Mouse (Mus musculus) Patski (cell line): Measurements from ENCODE around the gene Clmp. TPM values are rescaled to one million over a fixed set of nuclear protein-coding genes. Genes with fewer than 3 reads are reported as not detected.
"Not testable (repeated sequence)": the region's sequence is repeated elsewhere in the genome, so short reads cannot be mapped to it uniquely, and the experiment has no call there.

Experiments
- ATAC-seq: fragments of 100-300 bp; one replicate; pipeline ENCODE4 v1.8.0; 2021
- CTCF ChIA-PET: fragments of 350-600 bp; sonication (Branson Sonifier 250); formaldehyde crosslinking; loops from one replicate; lab custom pipeline; 2022; ENCODE audit warnings: inconsistent platforms; lab: Charles Lee
- POLR2A ChIA-PET: fragments of 350-600 bp; sonication (Branson Sonifier 250); formaldehyde crosslinking; loops from one replicate; lab custom pipeline; 2022; ENCODE audit warnings: antibody characterized with exemption, inconsistent platforms; lab: Charles Lee
- DNase-seq: peaks from one replicate; pipeline ENCODE4 v3.0.0-alpha.2; 2011; ENCODE audit warnings: low read depth, low spot score
- H3K27me3 ChIP-seq: fragments of 371-371 bp; one replicate; pipeline ENCODE4 v1.5.1; 2021
- CTCF ChIP-seq: fragments of 100-300 bp; IDR thresholded peaks from one replicate; pipeline ENCODE4 v1.5.1; 2021
- in situ Hi-C: fragments of 300-500 bp; cut with MboI; formaldehyde crosslinking; loops from 3 replicates; pipeline ENCODE4 v1.11.1; 2018; ENCODE audit warnings: low pct_unique_long_range_greater_than_20kb, mixed read lengths
- polyA plus RNA-seq: library from polyadenylated mRNA; unstranded; gene quantifications from one replicate; pipeline ENCODE4 v1.2.3, GENCODE M21; 2021

The Clmp gene
- polyA plus RNA-seq, 1 experiment from 2014 or later: 0.06 TPM

GRCm38 (mm10) chr9:40767946-40768345, 82.2 kb downstream of the Clmp start:
- no peak for TF ChIP-seq CTCF

GRCm38 (mm10) chr9:40772246-40772645, 86.5 kb downstream of the Clmp start:
- in situ Hi-C loops: no loop called here
- CTCF ChIA-PET: interaction anchor here (0.5 to 1.6 kb wide), 3 partner anchors 15 to 156 kb away, joined by 3 to 4 read pairs (median 3); no protein-coding TSS in a partner anchor
- DNase-seq: no peak
- POLR2A ChIA-PET: interaction anchor here (1.0 kb wide), 1 partner anchor 22 kb away, joined by 3 read pairs; no protein-coding TSS in a partner anchor
- ATAC-seq: no peak
- H3K27me3 ChIP-seq: no peaks in the 10 kb centered on the region
- TF ChIP-seq CTCF: no peak

More at GRCm38 (mm10) chr9:40767946-40768345, 82.2 kb downstream of the Clmp start:
- ATAC-seq (no peak), DNase-seq (no peak)
- POLR2A ChIA-PET: no interaction called here
- CTCF ChIA-PET: no interaction called here
- no peaks in the 10 kb centered on the region for H3K27me3 ChIP-seq
- in situ Hi-C loops: no loop called here

GRCm38 (mm10) chr9:40773142-40773541, 87.4 kb downstream of the Clmp start:
- ATAC-seq, H3K27me3 ChIP-seq, in situ Hi-C loops, CTCF ChIA-PET, POLR2A ChIA-PET, DNase-seq: not testable (repeated sequence)

GRCm38 (mm10) chr9:40773869-40774268, 88.1 kb downstream of the Clmp start:
- ChIA-PET CTCF (no interaction called here), POLR2A (no interaction called here)
- DNase-seq (no peak), ATAC-seq (no peak)
- in situ Hi-C loops: no loop called here
- no peaks in the 10 kb centered on the region for H3K27me3 ChIP-seq
- TF ChIP-seq CTCF: no peak

- CTCF ChIA-PET: no interaction called here
Measured at GRCm38 (mm10) chr9:40776044-40776443, 90.3 kb downstream of the Clmp start.

GRCm38 (mm10) chr9:40776459-40777248, 90.9 kb downstream of the Clmp start:
- POLR2A ChIA-PET: no interaction called here
- in situ Hi-C loops: no loop called here
- no peaks in the 10 kb centered on the region for H3K27me3 ChIP-seq
- CTCF ChIA-PET: no interaction called here
- no peak for DNase-seq
- no peak for TF ChIP-seq CTCF
- ATAC-seq: no peak

More at GRCm38 (mm10) chr9:40776044-40776443, 90.3 kb downstream of the Clmp start:
- POLR2A ChIA-PET: no interaction called here
- no peaks in the 10 kb centered on the region for H3K27me3 ChIP-seq
- TF ChIP-seq CTCF: no peak
- in situ Hi-C loops: no loop called here
- no peak for DNase-seq
- no peak for ATAC-seq

GRCm38 (mm10) chr9:40780111-40780510, 94.3 kb downstream of the Clmp start:
- TF ChIP-seq CTCF: no peak
- no peak for DNase-seq
- POLR2A ChIA-PET: no interaction called here
- CTCF ChIA-PET: no interaction called here
- ATAC-seq: no peak
- H3K27me3 ChIP-seq: no peaks in the 10 kb centered on the region
- in situ Hi-C loops: no loop called here

GRCm38 (mm10) chr9:40780892-40781725, 95.3 kb downstream of the Clmp start:
- DNase-seq (no peak), ATAC-seq (no peak)
- ChIA-PET CTCF (interaction anchor here (1.0 kb wide), 1 partner anchor 23 kb away, joined by 4 read pairs; no protein-coding TSS in a partner anchor), POLR2A (no interaction called here)
- no peak for TF ChIP-seq CTCF
- no peaks in the 10 kb centered on the region for H3K27me3 ChIP-seq
- in situ Hi-C loops: no loop called here

GRCm38 (mm10) chr9:40781726-40782581, 96.2 kb downstream of the Clmp start:
- in situ Hi-C loops: no loop called here
- POLR2A ChIA-PET: no interaction called here
- DNase-seq: no peak
- CTCF ChIA-PET: interaction anchor here (1.0 kb wide), 1 partner anchor 24 kb away, joined by 4 read pairs; no protein-coding TSS in a partner anchor
- ATAC-seq: no peak
- no peaks in the 10 kb centered on the region for H3K27me3 ChIP-seq
- no peak for TF ChIP-seq CTCF
